Mouse (Mus musculus) erythroid progenitor cell, adult 5-6 weeks (primary cell): Measurements from ENCODE around the gene Asb1. TPM values are rescaled to one million over a fixed set of nuclear protein-coding genes. Genes with fewer than 3 reads are reported as not detected.

Source experiments
- ATAC-seq: replicated peaks from 2 replicates; pipeline ENCODE4 v1.8.0; 2016; ENCODE audit warnings: moderate number of reproducible peaks, mild to moderate bottlenecking, moderate TSS enrichment, inconsistent platforms; ENCODE audit not compliant: poor library complexity, low FRiP score, severe bottlenecking
- total RNA-seq, 2 experiments: library from RNA; stranded (forward) in 1 of 2; stranded (reverse) in 1 of 2; fragments of 150-400 nt in 1 of 2; fragments of 186-747, 209-891 nt in 1 of 2; gene quantifications; 2 replicates each; pipeline versions ENCODE4 v1.2.3 to v1.2.4; 2015 to 2017; ENCODE audit warnings: low replicate concordance in 2 of 2

Gene Asb1
- total RNA-seq, 2 experiments from 2014 or later, result 68.7 to 126 TPM

GRCm38 (mm10) chr1:91600671-91601361, 60.5 kb downstream of the Asb1 start:
- no peak for ATAC-seq

GRCm38 (mm10) chr1:91601362-91602096, 61.2 kb downstream of the Asb1 start:
- ATAC-seq, result no peak

GRCm38 (mm10) chr1:91605632-91606031, 65.3 kb downstream of the Asb1 start:
- no peak for ATAC-seq

- ATAC-seq, result no peak
Measured at GRCm38 (mm10) chr1:91606701-91607100, 66.4 kb downstream of the Asb1 start.

- no peak for ATAC-seq
Measured at GRCm38 (mm10) chr1:91607141-91607540, 66.8 kb downstream of the Asb1 start.

Other genes with a start within 250 kb of the Asb1 start
- gene Scly, start 242.2 kb upstream of the Asb1 start, total RNA-seq (2015; ENCODE audit: low replicate concordance), result 27.0 and 42.3 TPM in 2 replicates
- gene Scly, start 242.2 kb upstream of the Asb1 start, total RNA-seq (2017; ENCODE audit: low replicate concordance), result 39.7 and 51.1 TPM in 2 replicates
- 1.4 TPM in 1 of 2 replicates, not detected in the other for gene Espnl, start 218.5 kb upstream of the Asb1 start, total RNA-seq (2015; ENCODE audit: low replicate concordance)
- gene Espnl, start 218.5 kb upstream of the Asb1 start, total RNA-seq (2017; ENCODE audit: low replicate concordance), result not detected in 2 replicates
- gene Klhl30, start 189.5 kb upstream of the Asb1 start, total RNA-seq (2015; ENCODE audit: low replicate concordance), result not detected in 2 replicates
- gene Klhl30, start 189.5 kb upstream of the Asb1 start, total RNA-seq (2017; ENCODE audit: low replicate concordance), result not detected in 2 replicates
- 5.4 and 16.9 TPM in 2 replicates for gene Erfe, start 174.1 kb upstream of the Asb1 start, total RNA-seq (2015; ENCODE audit: low replicate concordance)
- 2.8 and 3.1 TPM in 2 replicates for gene Erfe, start 174.1 kb upstream of the Asb1 start, total RNA-seq (2017; ENCODE audit: low replicate concordance)
- gene Ilkap, start 141.7 kb upstream of the Asb1 start, total RNA-seq (2015; ENCODE audit: low replicate concordance), result 82.2 and 110 TPM in 2 replicates
- 101 and 110 TPM in 2 replicates for gene Ilkap, start 141.7 kb upstream of the Asb1 start, total RNA-seq (2017; ENCODE audit: low replicate concordance)
- gene Hes6, start 126.5 kb upstream of the Asb1 start, total RNA-seq (2015; ENCODE audit: low replicate concordance), result 1.7 and 11.2 TPM in 2 replicates
- 3.5 and 4.6 TPM in 2 replicates for gene Hes6, start 126.5 kb upstream of the Asb1 start, total RNA-seq (2017; ENCODE audit: low replicate concordance)
- gene Per2, start 81.2 kb upstream of the Asb1 start, total RNA-seq (2015; ENCODE audit: low replicate concordance), result 0.72 and 1.3 TPM in 2 replicates
- 0.45 and 0.90 TPM in 2 replicates for gene Per2, start 81.2 kb upstream of the Asb1 start, total RNA-seq (2017; ENCODE audit: low replicate concordance)
- 0.84 and 3.6 TPM in 2 replicates for gene Traf3ip1, start 45.9 kb upstream of the Asb1 start, total RNA-seq (2015; ENCODE audit: low replicate concordance)
- gene Traf3ip1, start 45.9 kb upstream of the Asb1 start, total RNA-seq (2017; ENCODE audit: low replicate concordance), result 2.0 and 6.9 TPM in 2 replicates